Mouse (Mus musculus): ENCODE results near the gene Ubxn1. TPM values are rescaled to one million over a fixed set of nuclear protein-coding genes. Genes with fewer than 3 reads are reported as not detected.
"Not testable (repeated sequence)": the region's sequence is repeated elsewhere in the genome, so short reads cannot be mapped to it uniquely, and the experiment has no call there.

Ubxn1 gene
- total RNA-seq, 2 experiments from 2014 or later, result 109 to 116 TPM

DNA sequence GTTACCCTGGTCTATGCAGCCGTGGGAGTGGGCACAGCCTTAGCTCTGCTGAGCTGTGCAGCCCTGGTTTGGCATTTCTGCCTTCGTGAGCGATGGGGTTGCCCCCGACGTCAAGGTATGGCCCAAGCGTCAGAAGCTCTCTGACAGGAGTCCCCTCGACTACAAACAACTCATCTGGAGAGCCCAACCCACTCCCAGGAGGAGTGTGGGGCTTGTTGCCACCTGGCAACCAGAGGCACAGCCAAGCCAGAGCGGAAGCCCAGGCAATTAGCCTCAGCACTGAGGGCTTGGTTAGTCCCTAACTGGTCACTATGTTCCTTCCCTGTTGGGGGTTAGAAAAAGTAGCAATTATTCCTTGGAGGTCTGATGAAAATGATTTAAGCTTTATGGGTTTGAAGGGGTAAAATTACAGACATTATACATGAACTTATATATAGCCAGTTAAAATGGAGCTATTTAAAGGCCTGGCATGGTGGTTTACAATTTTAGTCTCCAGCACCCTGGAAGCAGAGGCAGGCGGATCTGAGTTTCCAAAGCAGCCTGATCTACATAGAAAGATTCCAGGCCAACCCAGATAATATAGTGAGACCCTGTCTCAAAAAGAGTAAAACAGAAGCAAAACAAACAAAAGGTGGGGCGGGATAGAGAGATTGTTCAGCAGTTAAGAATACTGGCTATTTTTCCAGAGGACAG, 18.9 kb upstream of the Ubxn1 start:
- DNase-seq, result peak in 1 of 2 experiments; percentile 13

DNA sequence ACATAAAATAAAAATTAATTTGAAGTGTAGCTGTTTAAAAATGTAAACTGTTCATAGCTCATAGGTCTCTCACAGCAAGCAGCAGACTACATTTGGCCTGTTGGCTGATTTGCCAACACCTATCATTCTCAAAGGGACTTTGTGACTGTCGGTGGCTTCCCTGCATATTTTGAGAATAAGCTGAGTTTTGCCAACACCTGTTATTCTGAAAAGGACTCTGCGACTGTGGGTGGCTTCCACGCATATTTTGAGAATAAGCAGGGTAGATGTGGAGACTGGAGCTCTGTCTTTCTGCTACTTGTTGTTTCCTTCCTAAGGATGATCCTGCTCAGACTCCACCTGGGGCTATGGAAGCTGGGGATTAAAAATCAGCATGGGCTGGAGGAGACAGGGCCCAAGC, 18.2 kb upstream of the Ubxn1 start:
- intact Hi-C loops (cut with DNase I), result no loop called here
- DNase-seq, result no peak

More for the DNA sequence above, 18.9 kb upstream of the Ubxn1 start:
- intact Hi-C loops (cut with DNase I), result no loop called here

DNA sequence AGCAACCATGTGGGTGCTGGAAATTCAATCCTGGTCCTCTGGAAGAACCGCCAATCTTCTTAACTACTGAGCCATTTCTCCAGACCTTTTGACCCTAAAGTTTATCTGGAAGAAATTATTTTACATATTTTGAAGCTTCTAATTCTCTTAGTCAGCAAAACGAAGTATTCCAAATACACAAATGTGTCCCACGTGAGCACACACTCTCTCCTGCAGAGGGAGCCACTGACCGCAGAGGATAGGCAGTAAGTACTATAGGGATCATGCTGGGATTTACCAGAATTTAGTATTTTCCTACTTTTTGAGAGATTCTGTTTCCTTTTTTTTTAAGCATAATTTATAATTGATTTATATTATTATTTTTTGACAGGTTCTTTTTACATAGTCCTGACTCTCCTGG, 13.6 kb upstream of the Ubxn1 start:
- peak; percentile 47 to 71 for DNase-seq
- intact Hi-C loops (cut with DNase I), result loop anchor here (2.0 to 5.0 kb wide), 2 partner anchors 120 to 253 kb away; no protein-coding TSS in a partner anchor

DNA sequence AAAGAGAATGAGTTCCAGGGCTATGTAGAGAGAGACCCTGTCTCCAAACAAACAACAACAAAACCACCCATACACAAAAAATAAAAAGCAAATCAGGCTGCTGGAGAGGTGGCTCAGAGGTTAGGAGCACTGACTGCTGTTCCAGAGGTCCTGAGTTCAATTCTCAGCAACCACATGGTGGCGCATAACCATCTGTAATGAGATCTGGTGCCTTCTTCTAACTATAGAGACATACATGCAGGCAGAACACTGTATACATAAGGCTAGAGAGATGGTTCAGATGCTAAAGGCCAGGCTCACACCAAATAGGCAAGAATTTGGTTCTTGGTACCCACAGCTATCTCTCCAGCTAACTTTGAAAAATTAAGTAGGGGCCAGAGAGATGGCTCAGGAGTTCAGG, 12.3 kb upstream of the Ubxn1 start:
- DNase-seq, result peak in 1 of 2 experiments; percentile 23
- intact Hi-C loops (cut with DNase I), result loop anchor here (5.0 kb wide), 1 partner anchor 118 kb away; no protein-coding TSS in a partner anchor

DNA sequence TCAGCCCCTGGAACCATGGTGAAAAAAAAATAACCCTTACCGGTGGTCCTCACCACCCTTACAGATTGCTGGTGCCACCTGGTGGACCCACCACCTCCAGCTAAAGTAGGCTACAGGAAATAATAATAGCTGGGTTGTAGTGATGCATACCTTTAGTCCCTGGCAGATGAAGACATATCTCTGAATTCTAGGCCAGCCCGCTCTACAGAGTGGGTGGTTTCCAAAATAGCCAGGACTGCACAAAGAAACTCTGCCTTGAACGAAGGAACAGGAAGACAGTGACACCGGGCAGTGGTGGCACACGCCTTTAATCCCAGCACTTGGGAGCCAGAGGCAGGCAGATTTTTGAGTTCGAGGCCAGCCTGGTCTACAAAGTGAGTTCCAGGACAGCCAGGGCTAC, 7.0 kb upstream of the Ubxn1 start:
- DNase-seq, result no peak
- intact Hi-C loops (cut with DNase I), result no loop called here

DNA sequence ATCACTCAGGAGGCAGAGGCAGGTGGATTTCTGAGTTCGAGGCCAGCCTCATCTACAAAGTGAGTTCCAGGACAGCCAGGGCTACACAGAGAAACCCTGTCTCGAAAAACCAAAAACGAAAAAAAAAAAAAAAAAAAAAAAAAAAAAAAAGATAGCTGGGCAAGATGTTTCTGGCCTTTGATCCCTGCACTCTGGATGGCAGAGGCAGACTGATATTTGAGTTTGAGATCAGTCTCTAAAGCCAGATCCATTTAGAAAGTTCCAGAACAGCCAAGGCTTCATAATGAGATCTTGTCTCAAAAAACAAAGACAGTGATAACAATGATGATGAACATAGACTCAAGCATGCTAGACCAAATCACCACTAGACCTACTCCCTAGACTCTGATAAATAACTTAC, 915 bp upstream of the Ubxn1 start:
- intact Hi-C loops (cut with DNase I); DNase-seq: not testable (repeated sequence)

DNA sequence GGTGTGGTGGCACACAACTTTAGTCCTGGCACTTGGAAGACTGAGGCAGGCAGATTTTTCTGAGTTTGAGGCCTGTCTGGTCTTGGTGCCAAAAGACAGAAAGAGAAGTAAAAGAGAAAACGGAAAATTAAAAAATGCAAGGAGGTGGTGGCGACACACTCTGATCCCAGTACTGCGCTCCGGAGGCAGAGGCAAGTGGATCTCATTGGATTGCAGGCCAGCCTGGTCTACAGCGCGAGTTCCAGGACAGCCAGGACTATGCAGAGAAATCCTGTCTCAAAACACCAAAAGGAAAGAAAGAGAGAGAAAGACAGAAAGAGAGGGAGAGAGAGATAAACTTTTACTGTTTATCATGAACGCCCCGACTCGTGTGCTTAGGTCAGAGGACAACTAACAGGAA, 458 bp upstream of the Ubxn1 start:
- intact Hi-C loops (cut with DNase I), result no loop called here
- peak; percentile 8 to 15 for DNase-seq

DNA sequence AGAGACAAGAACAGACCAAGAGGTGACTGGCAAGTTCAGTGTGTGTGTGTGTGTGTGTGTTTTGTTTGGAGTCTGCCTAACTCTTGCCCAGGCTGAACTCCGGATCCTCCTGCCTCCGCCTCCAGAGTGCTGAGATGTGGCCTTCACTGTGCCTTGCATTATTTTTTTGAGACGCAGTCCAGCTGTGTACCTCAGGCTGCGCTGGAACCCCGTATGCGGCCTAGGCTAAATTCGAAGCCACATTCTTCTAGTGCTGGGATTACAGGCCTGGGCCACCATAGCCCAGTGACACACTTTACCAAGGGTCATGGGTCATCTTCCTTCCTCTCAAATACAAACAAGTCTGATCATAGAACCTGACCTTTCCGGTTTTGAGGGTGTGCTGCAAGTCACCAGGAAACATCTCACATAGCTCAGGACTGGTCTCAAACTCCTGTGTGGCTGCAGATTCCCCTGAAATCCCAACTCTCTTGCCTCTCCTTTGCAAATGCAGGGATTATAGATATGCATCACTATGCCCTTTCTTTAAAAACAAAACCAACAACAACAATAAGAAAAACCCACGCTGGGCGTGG, 1.1 kb downstream of the Ubxn1 start:
- intact Hi-C loops (cut with DNase I), result no loop called here
- DNase-seq, result no peak

DNA sequence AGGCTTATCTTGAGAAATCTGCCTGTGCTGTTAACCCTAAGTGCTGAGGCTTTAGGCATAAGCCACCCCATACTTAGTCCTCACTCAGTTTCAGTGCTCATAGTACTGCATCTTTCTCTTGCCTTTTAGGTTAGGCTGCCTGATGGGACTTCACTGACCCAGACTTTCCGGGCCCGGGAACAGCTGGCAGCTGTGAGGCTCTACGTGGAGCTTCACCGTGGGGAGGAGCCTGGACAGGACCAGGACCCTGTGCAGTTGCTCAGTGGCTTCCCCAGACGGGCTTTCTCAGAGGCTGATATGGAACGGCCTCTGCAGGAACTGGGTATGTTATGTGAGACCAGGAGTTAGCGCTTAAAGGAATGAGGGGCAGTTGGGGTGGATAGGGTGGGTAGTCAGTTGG, 3.7 kb downstream of the Ubxn1 start:
- no peak for DNase-seq
- intact Hi-C loops (cut with DNase I), result no loop called here

DNA sequence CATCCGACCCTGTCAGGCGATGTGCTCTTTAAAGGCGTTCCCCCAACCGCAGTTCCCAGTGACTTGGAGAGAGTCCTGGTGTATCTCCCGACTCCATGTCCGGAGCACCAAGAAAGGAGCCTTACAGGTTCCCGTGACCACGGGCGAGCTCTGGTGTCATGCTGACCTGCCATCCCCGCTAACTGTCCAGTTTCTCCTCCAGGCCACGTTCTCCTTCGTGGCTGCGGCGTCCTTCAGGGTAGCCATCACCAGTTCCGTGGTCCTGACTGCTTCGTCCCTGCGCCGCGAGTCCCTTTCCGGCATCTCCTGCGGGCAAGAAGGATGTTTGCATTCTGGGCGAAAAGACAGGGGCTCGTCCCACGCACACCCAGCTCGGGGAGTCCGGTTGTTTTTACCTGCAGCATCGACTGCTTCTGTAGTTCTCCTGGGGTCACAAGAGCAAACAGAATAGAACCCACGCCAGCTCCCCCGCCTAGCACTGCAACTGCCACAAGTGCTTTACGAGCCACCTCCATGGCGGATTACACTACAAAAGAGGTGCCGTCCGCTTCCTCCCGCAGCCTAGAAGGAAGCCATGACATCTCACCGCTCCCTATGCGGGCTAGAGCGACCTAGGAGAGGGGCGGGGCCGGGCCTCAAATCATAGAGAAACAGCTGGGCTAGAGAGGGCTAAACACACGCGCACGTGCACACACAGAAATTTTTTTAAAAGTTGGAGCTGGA, 9.2 kb downstream of the Ubxn1 start, which contains the start of gene Uqcc3:
Gene Uqcc3 (minus strand): TSS at position 613 of the 723 bp plus-strand sequence.
- intact Hi-C loops (cut with DNase I), result no loop called here
- DNase-seq, result peak; percentile 88 to 91

DNA sequence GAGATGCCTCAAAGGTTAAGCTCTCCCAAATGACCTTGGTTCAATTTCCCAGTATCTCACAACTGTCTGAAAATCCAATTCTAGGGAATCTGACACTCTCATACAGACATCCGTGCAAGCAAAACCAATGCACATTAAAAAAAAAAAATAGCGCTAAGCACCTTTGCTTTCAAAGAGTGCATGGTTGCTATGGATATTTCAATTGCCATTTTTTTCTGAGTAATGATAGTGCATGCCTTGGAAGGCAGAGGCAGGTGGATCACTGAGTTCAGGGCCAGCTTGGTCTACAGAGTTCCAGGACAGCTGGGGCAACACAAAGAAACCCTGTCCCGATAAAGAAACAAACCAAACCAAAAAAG, 9.7 kb downstream of the Ubxn1 start:
- intact Hi-C loops (cut with DNase I), result no loop called here
- DNase-seq, result no peak

DNA sequence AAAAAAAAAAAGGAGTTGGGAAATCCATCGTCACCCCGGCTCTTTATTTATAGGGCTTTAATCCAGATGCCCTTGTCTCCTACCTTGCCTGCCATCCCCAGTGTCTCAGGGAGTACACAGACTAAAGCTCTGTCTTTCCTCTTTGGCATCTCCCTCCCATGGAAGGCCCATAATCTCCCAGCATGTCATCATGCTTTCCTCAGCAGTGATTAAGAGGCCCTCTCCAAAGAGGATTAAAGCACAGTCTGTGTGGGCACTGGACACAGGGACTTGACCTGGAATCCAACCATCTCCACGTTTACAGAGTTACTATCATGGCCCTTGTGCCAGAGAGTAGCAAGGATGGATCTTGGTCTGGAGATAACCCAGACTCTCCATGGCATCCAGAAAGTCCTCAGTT, 12.3 kb downstream of the Ubxn1 start, which contains the start of the genes Lbhd1 and Gm49403:
Gene Lbhd1 (plus strand): TSS at position 117 of the 400 bp plus-strand sequence.
Gene Gm49403 (plus strand): TSS at position 315 of the 400 bp plus-strand sequence.
- intact Hi-C loops (cut with DNase I), result no loop called here
- no peak for DNase-seq

DNA sequence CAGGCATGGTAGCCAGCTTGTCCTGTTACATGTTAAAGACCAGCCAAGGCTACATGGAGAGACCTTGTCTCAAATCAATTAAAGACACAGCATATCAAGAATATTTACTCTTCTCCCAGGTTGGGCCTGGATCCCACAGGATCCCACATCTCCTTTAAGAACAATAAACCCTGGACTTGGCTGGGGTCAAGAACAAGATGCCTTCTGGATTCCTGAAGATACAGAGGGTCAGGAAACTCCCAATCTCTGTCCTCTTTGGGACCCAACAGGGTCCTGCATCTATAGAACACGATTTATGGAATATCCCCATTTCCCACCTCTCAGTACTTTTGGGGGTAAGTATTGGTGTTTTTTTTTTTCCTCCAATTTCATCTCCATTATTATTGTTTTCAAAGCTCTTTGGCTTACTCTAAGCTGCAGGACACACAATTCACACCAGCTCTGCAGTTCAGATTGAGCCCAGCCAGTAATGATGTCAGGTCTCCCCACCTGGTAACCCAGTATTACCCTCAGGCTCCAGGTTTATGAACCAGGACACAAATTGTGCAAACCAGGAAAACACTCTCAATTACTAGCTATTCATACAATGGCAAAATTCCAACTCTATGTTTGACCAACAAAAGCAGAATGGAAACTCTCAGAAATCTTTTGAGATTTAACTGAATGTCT, 15.8 kb downstream of the Ubxn1 start:
- intact Hi-C loops (cut with DNase I), result loop anchor here (5.0 kb wide), 2 partner anchors 45 to 55 kb away; partner anchors contain the start of gene Mta2
- no peak for DNase-seq

DNA sequence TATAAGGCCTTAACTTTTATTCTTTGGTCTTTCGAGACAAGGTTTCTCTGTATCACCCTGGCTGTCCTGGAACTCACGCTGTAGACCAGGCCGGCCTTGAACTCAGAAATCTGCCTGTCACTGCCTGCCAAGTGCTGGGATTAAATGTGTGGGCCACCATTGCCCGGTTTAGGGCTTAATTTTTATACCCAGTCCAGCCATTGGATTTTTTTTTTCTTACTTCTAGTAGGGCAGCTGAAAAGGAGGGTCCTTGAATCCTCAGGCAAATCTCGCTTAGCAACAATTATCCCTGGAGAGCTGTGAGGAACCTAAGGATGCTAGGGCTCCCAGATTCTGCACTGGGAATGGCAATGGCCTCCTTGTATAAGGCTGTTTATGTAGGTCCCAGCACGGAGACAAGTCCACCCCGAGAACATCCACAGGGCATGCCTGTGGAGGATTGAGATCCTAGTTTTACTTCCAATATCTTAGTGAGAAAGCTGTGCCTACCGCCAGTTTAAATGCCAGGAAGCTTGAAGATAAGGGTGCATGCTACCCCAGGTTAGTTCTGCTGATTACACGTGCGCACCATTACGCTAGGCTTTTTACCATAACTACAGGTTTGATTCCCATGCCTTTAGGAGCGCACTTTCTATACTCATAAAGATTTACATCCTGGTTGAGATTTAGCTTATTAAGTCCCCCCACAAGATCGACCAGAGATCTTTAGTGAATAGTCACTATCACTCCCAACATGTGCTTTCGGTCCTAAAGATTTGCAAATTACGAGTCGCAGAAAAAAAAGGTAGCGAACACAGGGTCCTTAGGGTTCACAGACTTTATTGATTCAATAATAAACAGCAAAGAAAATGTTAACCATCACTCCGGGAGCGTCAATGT, 16.5 kb downstream of the Ubxn1 start:
- intact Hi-C loops (cut with DNase I), result loop anchor here (5.0 kb wide), 2 partner anchors 46 to 54 kb away; partner anchors contain the start of gene Mta2
- no peak for DNase-seq

DNA sequence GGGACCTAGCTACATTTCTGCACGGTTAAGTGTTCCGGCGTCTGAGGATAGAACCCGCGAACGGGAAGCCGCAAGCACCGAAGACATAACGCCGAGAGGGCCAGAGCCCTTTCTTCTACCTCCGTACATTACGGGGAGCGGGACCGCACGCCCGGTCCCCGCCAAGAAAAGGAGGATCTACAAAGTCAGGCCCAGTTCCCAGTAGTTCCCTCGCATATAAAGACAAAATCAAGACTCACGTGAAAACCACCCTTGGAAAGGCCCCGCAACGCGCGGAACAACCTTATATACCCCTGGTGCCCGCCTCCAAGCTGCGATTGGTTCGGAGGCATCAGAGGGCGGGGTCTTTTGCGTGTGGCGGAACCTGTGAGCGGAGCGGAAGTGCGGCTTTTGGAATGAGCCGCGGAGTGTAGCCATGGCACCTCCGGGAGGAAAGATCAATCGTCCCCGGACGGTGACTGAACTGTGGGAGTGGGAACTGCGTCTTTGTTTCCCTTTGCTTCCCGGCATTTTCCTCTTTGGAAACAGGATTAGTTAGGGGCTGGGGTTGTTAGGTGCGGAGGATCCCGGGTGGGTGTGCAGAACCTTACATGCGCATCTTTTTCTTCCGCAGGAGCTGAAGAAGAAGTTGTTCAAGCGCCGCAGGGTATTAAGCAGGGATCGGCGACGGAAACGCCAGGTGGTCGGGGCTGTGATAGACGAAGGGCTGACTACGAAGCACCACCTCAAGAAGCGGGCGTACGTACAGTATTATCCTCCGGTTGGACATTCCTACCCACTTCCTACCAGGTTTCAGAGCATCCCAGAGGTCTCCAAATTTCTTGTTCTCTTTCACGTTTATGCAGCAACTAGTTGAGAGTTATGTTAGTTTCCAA, 17.5 kb downstream of the Ubxn1 start, which contains the start of the genes 1810009A15Rik and Gm49416:
Gene 1810009A15Rik (plus strand): TSS at position 343 of the 875 bp plus-strand sequence.
Gene Gm49416 (plus strand): TSS at position 416 of the 875 bp plus-strand sequence.
- DNase-seq, result peak; percentile 92 to 94
- intact Hi-C loops (cut with DNase I), result loop anchor here (5.0 kb wide), 2 partner anchors 46 to 54 kb away; partner anchors contain the start of gene Mta2

DNA sequence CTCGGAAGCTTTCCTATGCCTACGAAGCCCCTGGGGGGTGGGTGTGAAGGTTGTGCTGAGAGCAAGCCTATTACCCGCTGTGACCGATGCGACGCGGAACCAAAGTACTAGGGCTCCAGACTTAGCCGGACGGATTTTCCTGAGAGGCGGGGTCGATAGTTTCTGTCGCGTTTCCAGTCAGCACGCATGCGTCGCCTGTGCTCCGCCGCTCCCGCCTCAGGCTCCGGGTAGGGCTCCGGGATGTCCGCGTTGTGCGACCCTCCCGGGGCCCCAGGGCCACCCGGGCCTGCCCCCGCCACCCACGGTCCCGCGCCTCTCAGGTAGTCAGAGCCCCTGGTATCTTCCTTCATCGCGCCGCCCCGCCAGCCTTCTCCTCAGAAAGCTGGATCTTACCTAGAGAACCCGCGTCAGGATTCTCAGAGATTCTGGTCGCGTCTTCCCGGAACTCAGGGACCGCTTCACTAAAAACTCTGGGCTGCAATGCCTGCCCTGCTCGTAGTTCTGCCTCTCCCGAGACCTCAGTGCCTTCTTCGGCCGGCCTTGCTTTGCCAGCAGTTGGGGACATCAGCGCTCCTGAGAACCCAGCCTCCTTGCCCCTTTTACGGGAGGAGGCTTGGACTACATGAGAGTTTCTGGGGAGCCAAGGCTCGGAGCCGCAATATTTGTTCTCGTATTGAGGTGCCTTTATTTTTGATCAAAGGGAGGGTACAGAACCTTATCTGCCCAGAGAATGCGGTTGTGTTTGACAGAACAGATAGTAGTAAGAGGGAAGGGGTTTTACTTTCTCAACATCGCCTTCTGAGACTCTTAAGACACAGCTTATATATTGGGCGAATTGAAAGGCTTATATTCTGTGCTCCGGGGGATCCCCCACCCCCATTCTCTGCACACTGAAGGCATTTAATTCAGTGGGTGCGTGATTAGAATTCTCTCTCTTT, 21.8 kb downstream of the Ubxn1 start, which contains the start of gene Ints5:
Gene Ints5 (plus strand): TSS at position 177 of the 938 bp plus-strand sequence.
- DNase-seq, result peak; percentile 85 to 88
- intact Hi-C loops (cut with DNase I), result no loop called here

DNA sequence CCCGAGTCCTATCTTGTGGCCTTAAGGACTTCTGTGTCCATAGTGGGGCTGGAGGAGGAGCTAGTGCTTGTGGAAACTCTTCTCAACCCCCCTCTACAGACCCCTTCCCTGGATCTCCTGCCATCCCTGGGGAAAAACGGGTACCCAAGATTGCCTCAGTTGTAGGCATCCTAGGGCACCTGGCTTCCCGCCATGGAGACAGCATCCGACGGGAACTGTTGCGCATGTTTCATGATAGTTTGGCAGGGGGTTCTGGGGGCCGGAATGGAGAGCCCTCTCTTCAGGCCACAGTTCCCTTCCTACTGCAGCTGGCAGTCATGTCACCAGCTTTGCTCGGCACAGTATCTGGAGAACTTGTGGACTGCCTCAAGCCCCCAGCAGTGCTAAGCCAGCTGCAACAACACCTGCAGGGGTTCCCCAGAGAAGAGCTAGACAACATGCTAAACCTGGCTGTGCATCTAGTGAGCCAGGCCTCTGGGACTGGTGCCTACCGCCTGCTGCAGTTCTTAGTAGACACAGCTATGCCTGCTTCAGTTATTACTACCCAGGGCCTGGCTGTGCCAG, 24.2 kb downstream of the Ubxn1 start:
- no peak for DNase-seq
- intact Hi-C loops (cut with DNase I), result no loop called here
